Mouse (Mus musculus): ENCODE measurements around the gene Unc13d.

DNA sequence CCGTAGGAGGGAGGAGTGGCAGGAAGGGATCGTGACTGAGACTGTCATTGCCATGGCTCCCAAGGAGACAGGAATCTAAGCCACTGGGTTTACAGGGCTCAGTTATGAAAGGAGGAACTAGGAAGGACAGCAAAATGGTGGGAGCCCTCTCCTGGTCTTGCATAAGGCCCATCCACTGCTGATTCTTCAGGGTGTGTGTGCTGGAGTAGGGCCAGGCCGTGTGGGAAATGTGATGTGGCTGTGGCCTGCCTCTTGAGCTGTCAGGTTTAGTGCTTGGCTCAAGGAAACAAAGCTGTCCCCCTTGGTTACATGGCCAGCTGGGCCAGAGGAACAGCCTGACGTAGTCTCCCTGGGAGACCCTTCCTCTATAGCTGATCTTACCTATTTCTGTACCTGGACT lies 27.6 kb downstream of the Unc13d start:
- no peak for TF ChIP-seq EP300 (IDR thresholded peaks at IDR 0.05; ENCODE audit: low read depth)
- TF ChIP-seq CTCF (IDR thresholded peaks at IDR 0.05; ENCODE audit: low read depth): no peak

Data from liver, postnatal 0 days (tissue).